Mouse (Mus musculus): Measurements from ENCODE around the gene Myo1e. TPM values are rescaled to one million over a fixed set of nuclear protein-coding genes. Genes with fewer than 3 reads are reported as not detected.

Myo1e gene
- total RNA-seq, 2 experiments from 2014 or later = 14.4 to 15.2 TPM

- no peak for DNase-seq
- intact Hi-C loops (cut with DNase I; ENCODE audit: low total_unique reads) = loop anchor here (10.0 kb wide), 1 partner anchor 121 kb away; the partner anchor contains the start of gene Myo1e
These were observed 118.9 kb downstream of the Myo1e start for GRCm38 (mm10) chr9:70325880-70326595.

- intact Hi-C loops (cut with DNase I; ENCODE audit: low total_unique reads) = loop anchor here (10.0 kb wide), 1 partner anchor 124 kb away; the partner anchor contains the start of gene Myo1e
- DNase-seq = no peak
These were observed 121.2 kb downstream of the Myo1e start for GRCm38 (mm10) chr9:70328193-70328841.

- DNase-seq = no peak
- intact Hi-C loops (cut with DNase I; ENCODE audit: low total_unique reads) = no loop called here
These were observed 124.7 kb downstream of the Myo1e start for GRCm38 (mm10) chr9:70331727-70332335.

- intact Hi-C loops (cut with DNase I; ENCODE audit: low total_unique reads) = no loop called here
- no peak for DNase-seq
These were observed 131.2 kb downstream of the Myo1e start for GRCm38 (mm10) chr9:70338391-70338790.

GRCm38 (mm10) chr9:70338894-70339293, 131.7 kb downstream of the Myo1e start:
- intact Hi-C loops (cut with DNase I; ENCODE audit: low total_unique reads) = no loop called here
- DNase-seq = no peak

GRCm38 (mm10) chr9:70349274-70349673, 142.1 kb downstream of the Myo1e start:
- DNase-seq = peak; percentile 25
- intact Hi-C loops (cut with DNase I; ENCODE audit: low total_unique reads) = no loop called here

- no peak for DNase-seq
- intact Hi-C loops (cut with DNase I; ENCODE audit: low total_unique reads) = no loop called here
These were observed 144.6 kb downstream of the Myo1e start for GRCm38 (mm10) chr9:70351570-70352277.

- no peak for DNase-seq
- intact Hi-C loops (cut with DNase I; ENCODE audit: low total_unique reads) = no loop called here
These were observed 149.1 kb downstream of the Myo1e start for GRCm38 (mm10) chr9:70356254-70356653.

- no peak for DNase-seq
These were observed 152.4 kb downstream of the Myo1e start for GRCm38 (mm10) chr9:70359402-70360131.

GRCm38 (mm10) chr9:70364741-70365140, 157.6 kb downstream of the Myo1e start:
- no peak for DNase-seq
- intact Hi-C loops (cut with DNase I; ENCODE audit: low total_unique reads) = no loop called here

More at GRCm38 (mm10) chr9:70359402-70360131, 152.4 kb downstream of the Myo1e start:
- intact Hi-C loops (cut with DNase I; ENCODE audit: low total_unique reads) = no loop called here

- intact Hi-C loops (cut with DNase I; ENCODE audit: low total_unique reads) = no loop called here
- DNase-seq = no peak
These were observed 158.8 kb downstream of the Myo1e start for GRCm38 (mm10) chr9:70365915-70366314.

- intact Hi-C loops (cut with DNase I; ENCODE audit: low total_unique reads) = no loop called here
- DNase-seq = no peak
These were observed 159.7 kb downstream of the Myo1e start for GRCm38 (mm10) chr9:70366898-70367297.

GRCm38 (mm10) chr9:70371638-70372037, 164.5 kb downstream of the Myo1e start:
- intact Hi-C loops (cut with DNase I; ENCODE audit: low total_unique reads) = no loop called here
- no peak for DNase-seq

GRCm38 (mm10) chr9:70379502-70380467, 172.6 kb downstream of the Myo1e start:
- DNase-seq = no peak
- intact Hi-C loops (cut with DNase I; ENCODE audit: low total_unique reads) = no loop called here

GRCm38 (mm10) chr9:70382091-70382490, 174.9 kb downstream of the Myo1e start:
- DNase-seq = peak; percentile 55
- intact Hi-C loops (cut with DNase I; ENCODE audit: low total_unique reads) = no loop called here

GRCm38 (mm10) chr9:70383750-70384149, 176.6 kb downstream of the Myo1e start:
- intact Hi-C loops (cut with DNase I; ENCODE audit: low total_unique reads) = no loop called here
- DNase-seq = no peak

- no peak for DNase-seq
- intact Hi-C loops (cut with DNase I; ENCODE audit: low total_unique reads) = no loop called here
These were observed 177.3 kb downstream of the Myo1e start for GRCm38 (mm10) chr9:70384494-70384893.
